Mouse (Mus musculus) T-helper 1 cell (primary cell): ENCODE measurements around the gene Ambra1.

ENCODE experiments used
- in situ Hi-C: fragments of 300-600 bp; cut with MboI, MseI; formaldehyde crosslinking; loops from one replicate; pipeline ENCODE4 v1.15.1; 2025; ENCODE audit warnings: high pct_unique_total_duplicates

Gene Ambra1

GRCm38 (mm10) chr2:91959544-91960410 is 229.8 kb downstream of the Ambra1 start:
- in situ Hi-C loops: loop anchor here (25.0 kb wide), 1 partner anchor 1503 kb away; the partner anchor contains the start of gene Cd82

GRCm38 (mm10) chr2:91960459-91960858 is 230.5 kb downstream of the Ambra1 start:
- in situ Hi-C loops: loop anchor here (25.0 kb wide), 1 partner anchor 1502 kb away; the partner anchor contains the start of gene Cd82

- in situ Hi-C loops: loop anchor here (25.0 kb wide), 1 partner anchor 1500 kb away; the partner anchor contains the start of gene Cd82
These were observed 232.2 kb downstream of the Ambra1 start for GRCm38 (mm10) chr2:91961901-91962761.

GRCm38 (mm10) chr2:91962864-91963401 is 233.0 kb downstream of the Ambra1 start:
- in situ Hi-C loops: loop anchor here (25.0 kb wide), 1 partner anchor 1499 kb away; the partner anchor contains the start of gene Cd82

GRCm38 (mm10) chr2:91963443-91963932 is 233.6 kb downstream of the Ambra1 start:
- in situ Hi-C loops: loop anchor here (25.0 kb wide), 1 partner anchor 1499 kb away; the partner anchor contains the start of gene Cd82

- in situ Hi-C loops: loop anchor here (25.0 kb wide), 1 partner anchor 1498 kb away; the partner anchor contains the start of gene Cd82
These were observed 234.8 kb downstream of the Ambra1 start for GRCm38 (mm10) chr2:91964610-91965204.

- in situ Hi-C loops: loop anchor here (25.0 kb wide), 1 partner anchor 1497 kb away; the partner anchor contains the start of gene Cd82
These were observed 235.5 kb downstream of the Ambra1 start for GRCm38 (mm10) chr2:91965417-91965816.

GRCm38 (mm10) chr2:91966367-91966766 is 236.4 kb downstream of the Ambra1 start:
- in situ Hi-C loops: loop anchor here (25.0 kb wide), 1 partner anchor 1496 kb away; the partner anchor contains the start of gene Cd82

- in situ Hi-C loops: loop anchor here (25.0 kb wide), 1 partner anchor 1494 kb away; the partner anchor contains the start of gene Cd82
These were observed 238.0 kb downstream of the Ambra1 start for GRCm38 (mm10) chr2:91967962-91968361.
